Mouse (Mus musculus) olfactory bulb, adult 2 months (tissue): Measurements from ENCODE around the gene Rubcn.
"Not testable (repeated sequence)": the region's sequence is repeated elsewhere in the genome, so short reads cannot be mapped to it uniquely, and the experiment has no call there.

Experiments
- CTCF ChIP-seq: fragments of 200-500 bp; IDR thresholded peaks from 2 replicates; pipeline ENCODE4 v1.5.1; 2012; ENCODE audit warnings: low read depth, mild to moderate bottlenecking, low read length, moderate library complexity; ENCODE audit not compliant: insufficient read depth
- POLR2A ChIP-seq: fragments of 200-500 bp; IDR thresholded peaks from 2 replicates; pipeline ENCODE4 v1.6.1; 2012; ENCODE audit warnings: mild to moderate bottlenecking, low read depth, low read length, moderate library complexity; ENCODE audit not compliant: insufficient read depth

DNA sequence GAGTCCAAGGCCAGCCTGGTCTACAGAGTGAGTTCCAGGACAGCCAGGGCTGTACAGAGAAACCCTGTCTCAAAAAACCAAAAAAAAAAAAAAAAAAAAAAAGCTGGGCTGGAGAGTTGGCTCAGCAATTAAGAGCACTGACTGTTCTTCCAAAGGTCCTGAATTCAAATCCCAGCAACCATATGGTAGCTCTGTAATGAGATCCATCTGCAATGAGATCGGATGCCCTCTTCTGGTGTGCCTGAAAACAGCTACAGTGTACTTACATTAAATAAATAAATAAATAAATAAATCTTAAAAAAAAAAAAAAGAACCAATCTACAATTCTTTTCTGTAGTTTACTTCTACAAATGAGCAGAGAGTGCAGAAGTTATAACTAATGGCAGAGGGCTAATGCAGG is 2.3 kb downstream of the Rubcn start:
- TF ChIP-seq CTCF, POLR2A: not testable (repeated sequence)
